Mouse (Mus musculus): Measurements from ENCODE around the gene 6030445D17Rik. TPM values are rescaled to one million over a fixed set of nuclear protein-coding genes. Genes with fewer than 3 reads are reported as not detected.

Gene 6030445D17Rik
- polyA plus RNA-seq, 1 experiment from 2014 or later = 0.17 TPM

DNA sequence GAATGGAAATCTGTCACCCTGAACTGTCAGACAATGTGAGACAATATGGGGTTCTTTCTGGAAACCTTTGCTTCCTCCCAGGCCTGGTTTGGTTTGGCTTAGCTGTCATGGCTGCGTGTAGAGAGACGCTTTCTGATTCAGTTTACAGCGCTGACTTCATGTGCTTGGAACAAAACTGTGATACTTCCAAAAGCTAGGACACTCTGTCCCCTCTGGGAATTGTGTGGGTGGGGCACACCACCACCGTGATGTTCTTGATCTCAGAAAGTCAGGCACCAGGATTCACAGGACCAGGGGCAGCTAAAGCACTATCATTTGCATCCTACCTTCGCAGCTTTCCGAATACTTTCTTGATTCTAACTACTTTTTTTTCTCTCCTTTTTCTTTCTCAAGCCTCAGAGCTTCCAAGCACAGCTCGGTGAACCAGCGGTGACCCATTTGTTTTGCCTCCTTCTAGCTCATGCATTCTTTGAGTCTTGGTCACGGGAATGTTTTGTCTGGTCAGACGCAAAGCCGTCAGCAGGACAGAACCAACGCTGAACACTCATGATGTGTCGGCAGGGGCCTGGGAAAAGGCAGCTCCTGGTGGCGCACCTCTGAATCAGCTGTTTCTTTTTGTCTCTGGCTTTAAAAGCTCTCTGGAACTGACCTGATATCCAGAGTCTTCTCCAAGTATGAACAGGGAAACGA, 20.6 kb upstream of the 6030445D17Rik start:
- Histone ChIP-seq H3K4me2 (replicated peaks) (no peak overlapping the region), H3K27me3 (no peaks in the 10 kb centered on the region), H3K4me1 (no peaks in the 10 kb centered on the region), H3K4me3 (no peak overlapping the region), H3K9ac (replicated peaks) (no peak overlapping the region), H3K36me3 (no peaks in the 10 kb centered on the region), H3K9me3 (no peaks in the 10 kb centered on the region), H3K27ac (replicated peaks) (no peak overlapping the region)
- no peak for ATAC-seq (ENCODE audit: low FRiP score, low read depth)
- WGBS = 72% methylated on average over 15 of the region's 15 CpGs

DNA sequence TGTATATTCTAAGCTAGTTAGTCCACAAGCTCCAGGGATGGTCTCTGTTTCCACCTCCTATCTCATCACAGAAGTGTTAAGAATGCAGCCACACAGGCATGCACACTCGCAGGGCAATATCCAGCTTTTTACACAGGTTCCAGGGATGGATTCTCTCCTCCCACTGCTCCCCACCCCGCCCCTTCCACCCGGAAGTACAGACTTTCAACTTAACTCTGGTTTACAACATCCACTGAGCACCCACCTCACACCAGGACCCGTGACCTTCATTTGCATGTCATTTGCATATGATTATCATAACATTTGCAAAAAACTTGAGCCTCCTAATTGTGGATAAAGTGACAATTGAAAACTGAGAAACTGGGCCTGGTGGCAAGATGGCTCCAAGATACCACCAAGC, 17.5 kb upstream of the 6030445D17Rik start:
- 78% methylated on average over 4 of the region's 4 CpGs for WGBS
- no peak for ATAC-seq (ENCODE audit: low FRiP score, low read depth)
- no peak overlapping the region for H3K4me2 ChIP-seq (replicated peaks)

DNA sequence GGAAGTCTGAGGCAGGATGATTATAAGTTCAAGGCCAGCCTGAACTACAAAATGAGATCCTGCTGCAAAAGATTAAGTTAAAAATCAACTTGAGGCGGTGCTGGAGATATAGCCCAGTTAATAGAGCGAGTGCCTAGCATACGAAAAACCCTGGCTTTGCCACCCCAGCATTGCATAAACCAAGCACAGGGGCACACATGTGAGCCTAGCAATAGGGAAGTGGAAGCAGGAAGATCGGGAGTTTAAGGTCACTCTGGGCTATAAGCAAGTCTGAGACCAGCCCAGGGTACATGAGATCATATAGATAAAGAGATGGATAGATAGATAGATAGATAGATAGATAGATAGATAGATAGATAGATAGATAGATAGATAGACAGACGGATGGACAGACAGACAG, 12.3 kb upstream of the 6030445D17Rik start:
- H3K36me3 ChIP-seq = no peaks in the 10 kb centered on the region
- peaks cover 7% of the 10 kb centered on the region for H3K4me1 ChIP-seq
- H3K9me3 ChIP-seq = no peaks in the 10 kb centered on the region
- ATAC-seq (ENCODE audit: low FRiP score, low read depth) = no peak
- H3K4me3 ChIP-seq = no peak overlapping the region
- H3K27ac ChIP-seq (replicated peaks) = no peak overlapping the region
- H3K27me3 ChIP-seq = no peaks in the 10 kb centered on the region
- 88% methylated on average over 5 of the region's 5 CpGs for WGBS
- H3K9ac ChIP-seq (replicated peaks) = no peak overlapping the region
- no peak overlapping the region for H3K4me2 ChIP-seq (replicated peaks)

More for the DNA sequence above, 17.5 kb upstream of the 6030445D17Rik start:
- Histone ChIP-seq H3K9ac (replicated peaks) (no peak overlapping the region), H3K36me3 (no peaks in the 10 kb centered on the region), H3K9me3 (no peaks in the 10 kb centered on the region), H3K27me3 (no peaks in the 10 kb centered on the region), H3K4me3 (no peak overlapping the region), H3K27ac (replicated peaks) (no peak overlapping the region), H3K4me1 (no peaks in the 10 kb centered on the region)

GRCm38 (mm10) chr4:136450271-136450670, 11.8 kb upstream of the 6030445D17Rik start:
- no peak overlapping the region for H3K4me3 ChIP-seq
- no peaks in the 10 kb centered on the region for H3K36me3 ChIP-seq
- H3K27ac ChIP-seq (replicated peaks) = no peak overlapping the region
- peaks cover 12% of the 10 kb centered on the region for H3K4me1 ChIP-seq
- no peaks in the 10 kb centered on the region for H3K27me3 ChIP-seq
- no peak overlapping the region for H3K9ac ChIP-seq (replicated peaks)
- no peak for ATAC-seq (ENCODE audit: low FRiP score, low read depth)
- WGBS = 86% methylated on average over 4 of the region's 4 CpGs
- H3K9me3 ChIP-seq = no peaks in the 10 kb centered on the region
- H3K4me2 ChIP-seq (replicated peaks) = no peak overlapping the region

GRCm38 (mm10) chr4:136451564-136451963, 10.5 kb upstream of the 6030445D17Rik start:
- no peak overlapping the region for H3K4me3 ChIP-seq
- H3K9me3 ChIP-seq = no peaks in the 10 kb centered on the region
- peaks cover 7% of the 10 kb centered on the region; the same call in 1 of the 2 replicates for H3K27me3 ChIP-seq
- no peak overlapping the region for H3K9ac ChIP-seq (replicated peaks)
- no peak for ATAC-seq (ENCODE audit: low FRiP score, low read depth)
- no peaks in the 10 kb centered on the region for H3K36me3 ChIP-seq
- no peak overlapping the region for H3K27ac ChIP-seq (replicated peaks)
- WGBS = 32% methylated on average over 6 of the region's 6 CpGs
- peaks cover 12% of the 10 kb centered on the region for H3K4me1 ChIP-seq
- H3K4me2 ChIP-seq (replicated peaks) = no peak overlapping the region

DNA sequence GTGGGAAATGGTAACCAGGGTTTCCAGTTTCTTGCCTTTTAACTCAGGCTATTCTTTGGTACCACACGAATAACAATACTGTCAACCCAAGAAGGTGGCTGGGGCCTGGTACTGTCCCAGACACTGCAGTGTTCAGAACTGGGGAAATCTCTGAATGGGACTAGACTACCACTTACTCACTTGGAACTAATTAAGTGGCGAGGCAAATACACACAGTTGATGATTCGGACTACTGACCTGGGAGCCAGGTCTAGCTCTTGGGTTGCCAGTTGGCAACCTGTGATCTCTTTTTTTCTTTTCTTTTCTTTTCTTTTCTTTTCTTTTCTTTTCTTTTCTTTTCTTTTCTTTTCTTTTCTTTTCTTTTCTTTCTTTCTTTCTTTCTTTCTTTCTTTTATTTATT, 9.8 kb upstream of the 6030445D17Rik start:
- no peak for ATAC-seq (ENCODE audit: low FRiP score, low read depth)

GRCm38 (mm10) chr4:136452792-136453191, 9.3 kb upstream of the 6030445D17Rik start:
- Histone ChIP-seq H3K4me1 (peaks cover 12% of the 10 kb centered on the region), H3K9me3 (no peaks in the 10 kb centered on the region), H3K36me3 (no peaks in the 10 kb centered on the region), H3K4me3 (no peak overlapping the region), H3K9ac (replicated peaks) (no peak overlapping the region), H3K27me3 (peaks cover 7% of the 10 kb centered on the region; the same call in 1 of the 2 replicates), H3K27ac (replicated peaks) (no peak overlapping the region), H3K4me2 (replicated peaks) (no peak overlapping the region)
- ATAC-seq (ENCODE audit: low FRiP score, low read depth) = no peak
- WGBS = 74% methylated on average over 5 of the region's 5 CpGs

More for the DNA sequence above, 9.8 kb upstream of the 6030445D17Rik start:
- Histone ChIP-seq H3K27me3 (peaks cover 7% of the 10 kb centered on the region; the same call in 1 of the 2 replicates), H3K27ac (replicated peaks) (no peak overlapping the region), H3K36me3 (no peaks in the 10 kb centered on the region), H3K9ac (replicated peaks) (no peak overlapping the region), H3K4me1 (peaks cover 12% of the 10 kb centered on the region), H3K4me2 (replicated peaks) (no peak overlapping the region), H3K9me3 (no peaks in the 10 kb centered on the region), H3K4me3 (no peak overlapping the region)
- WGBS = 85% methylated on average over 3 of the region's 3 CpGs

DNA sequence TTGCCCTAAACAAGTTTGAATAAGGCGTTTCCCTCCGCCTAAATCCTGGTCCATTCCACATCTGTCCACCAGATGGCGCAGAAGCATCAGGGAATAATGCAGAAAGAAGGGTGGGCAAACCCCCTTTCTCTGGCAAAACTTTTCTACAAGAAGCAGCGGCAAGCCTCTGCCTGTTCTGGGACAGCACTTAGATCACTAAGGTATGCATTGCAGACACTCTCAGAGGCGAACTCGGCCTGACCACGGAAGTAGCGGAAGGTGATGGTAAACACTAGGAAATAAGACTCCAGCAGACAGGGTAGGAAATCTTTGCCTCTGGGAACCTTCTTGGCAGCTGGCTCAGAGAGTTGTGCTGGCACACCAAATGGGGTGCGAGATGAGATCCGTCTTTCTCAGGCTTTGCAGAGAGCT, 7.2 kb upstream of the 6030445D17Rik start:
- Histone ChIP-seq H3K36me3 (no peaks in the 10 kb centered on the region), H3K9ac (replicated peaks) (no peak overlapping the region), H3K4me2 (replicated peaks) (peak overlapping the region; percentile 25), H3K9me3 (no peaks in the 10 kb centered on the region), H3K27me3 (peaks cover 9% of the 10 kb centered on the region; the same call in 1 of the 2 replicates), H3K4me1 (peaks cover 12% of the 10 kb centered on the region), H3K4me3 (no peak overlapping the region), H3K27ac (replicated peaks) (no peak overlapping the region)
- ATAC-seq (ENCODE audit: low FRiP score, low read depth) = no peak
- 11% methylated on average over 10 of the region's 10 CpGs for WGBS

DNA sequence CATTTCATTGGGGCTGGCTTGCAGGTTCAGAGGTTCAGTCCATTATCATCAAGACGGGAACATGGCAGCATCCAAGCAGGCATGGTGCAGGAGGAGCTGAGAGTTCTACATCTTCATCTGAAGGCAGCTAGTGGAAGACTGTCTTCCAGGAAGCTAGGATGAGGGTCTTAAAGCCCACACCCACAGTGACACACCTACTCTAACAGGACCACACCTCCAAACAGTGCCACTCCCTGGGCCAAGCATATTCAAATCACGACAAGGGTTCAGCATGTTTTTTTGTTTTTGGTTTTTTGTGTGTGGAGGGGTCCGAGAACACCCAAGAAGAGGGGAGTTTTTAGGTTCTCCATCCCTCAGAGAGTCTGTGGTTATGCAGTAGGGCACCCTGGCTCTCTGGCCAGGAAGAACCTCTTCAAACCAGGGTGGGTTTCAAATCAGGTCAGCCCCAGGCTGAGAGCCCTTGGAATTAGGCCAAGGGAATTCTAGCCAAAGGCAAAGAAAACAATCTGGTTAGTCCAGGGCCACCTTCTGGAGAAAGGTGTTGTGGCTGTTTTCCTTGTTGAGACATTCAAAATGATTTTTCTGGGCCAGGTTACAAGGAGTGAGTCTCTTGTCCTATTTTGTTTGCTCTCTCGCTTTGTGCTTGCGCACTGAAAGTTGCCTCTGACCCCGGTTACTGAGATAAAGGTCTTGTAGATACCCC, 5.4 kb upstream of the 6030445D17Rik start:
- Histone ChIP-seq H3K4me3 (no peak overlapping the region), H3K9ac (replicated peaks) (no peak overlapping the region), H3K9me3 (no peaks in the 10 kb centered on the region), H3K27ac (replicated peaks) (no peak overlapping the region), H3K27me3 (peaks cover 22% of the 10 kb centered on the region), H3K36me3 (no peaks in the 10 kb centered on the region), H3K4me1 (peaks cover 9% of the 10 kb centered on the region), H3K4me2 (replicated peaks) (no peak overlapping the region)
- 95% methylated on average over 6 of the region's 6 CpGs for WGBS
- ATAC-seq (ENCODE audit: low FRiP score, low read depth) = no peak

- H3K4me3 ChIP-seq = no peak overlapping the region
- ATAC-seq (ENCODE audit: low FRiP score, low read depth) = no peak
- no peak overlapping the region for H3K27ac ChIP-seq (replicated peaks)
- no peaks in the 10 kb centered on the region for H3K36me3 ChIP-seq
- H3K27me3 ChIP-seq = peaks cover 37% of the 10 kb centered on the region
- H3K9ac ChIP-seq (replicated peaks) = no peak overlapping the region
- peaks cover 18% of the 10 kb centered on the region for H3K4me1 ChIP-seq
- WGBS = 86% methylated on average over 7 of the region's 7 CpGs
- no peak overlapping the region for H3K4me2 ChIP-seq (replicated peaks)
- no peaks in the 10 kb centered on the region for H3K9me3 ChIP-seq
Measured at GRCm38 (mm10) chr4:136458276-136458675, 3.8 kb upstream of the 6030445D17Rik start.

DNA sequence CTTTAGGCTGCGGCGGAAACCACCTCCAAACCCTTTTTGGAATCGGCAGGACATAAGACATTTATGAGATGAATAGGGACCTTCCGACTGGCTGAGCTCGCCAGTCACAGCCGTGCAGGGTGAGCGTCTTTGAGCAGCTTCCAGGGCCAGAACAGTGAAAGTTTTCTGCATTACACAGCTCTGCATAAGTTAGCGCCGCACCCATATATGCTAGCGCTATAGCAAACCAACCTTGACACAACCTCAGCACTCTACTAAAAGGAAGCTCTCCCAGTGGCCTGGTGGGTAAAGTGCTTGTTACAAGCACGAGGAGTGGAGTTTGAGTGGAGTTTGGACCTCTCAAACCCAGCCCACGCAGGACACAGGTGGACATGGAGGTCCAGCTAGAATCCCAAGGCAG, 2.8 kb upstream of the 6030445D17Rik start:
- no peak overlapping the region for H3K4me2 ChIP-seq (replicated peaks)
- ATAC-seq (ENCODE audit: low FRiP score, low read depth) = no peak
- no peaks in the 10 kb centered on the region for H3K9me3 ChIP-seq
- no peaks in the 10 kb centered on the region for H3K36me3 ChIP-seq
- peaks cover 22% of the 10 kb centered on the region for H3K4me1 ChIP-seq
- no peak overlapping the region for H3K9ac ChIP-seq (replicated peaks)
- WGBS = 80% methylated on average over 12 of the region's 12 CpGs
- H3K27ac ChIP-seq (replicated peaks) = no peak overlapping the region
- no peak overlapping the region for H3K4me3 ChIP-seq
- peaks cover 46% of the 10 kb centered on the region for H3K27me3 ChIP-seq

- H3K4me2 ChIP-seq (replicated peaks) = no peak overlapping the region
- H3K4me1 ChIP-seq = peaks cover 22% of the 10 kb centered on the region
- H3K36me3 ChIP-seq = no peaks in the 10 kb centered on the region
- no peak for ATAC-seq (ENCODE audit: low FRiP score, low read depth)
- no peak overlapping the region for H3K27ac ChIP-seq (replicated peaks)
- no peak overlapping the region for H3K9ac ChIP-seq (replicated peaks)
- 27% methylated on average over 4 of the region's 4 CpGs for WGBS
- no peaks in the 10 kb centered on the region for H3K9me3 ChIP-seq
- no peak overlapping the region for H3K4me3 ChIP-seq
- peaks cover 59% of the 10 kb centered on the region for H3K27me3 ChIP-seq
Measured at GRCm38 (mm10) chr4:136461206-136461605, 844 bp upstream of the 6030445D17Rik start.

Measured in midbrain, embryonic 12.5 days (tissue).